Mouse (Mus musculus) lung, postnatal 4 days (tissue): Measurements from ENCODE around the gene Sema5a.

Source experiments
- DNase-seq, 2 experiments: peaks; one replicate each; pipeline ENCODE4 v3.0.0; 2021

Gene Sema5a

GRCm38 (mm10) chr15:32691021-32691420 is 446.4 kb downstream of the Sema5a start:
- DNase-seq: no peak

- DNase-seq: no peak
These were observed 448.4 kb downstream of the Sema5a start for GRCm38 (mm10) chr15:32693006-32693405.

- no peak for DNase-seq
These were observed 472.8 kb downstream of the Sema5a start for GRCm38 (mm10) chr15:32717298-32717985.

- DNase-seq: peak; percentile 56 to 58
These were observed 473.8 kb downstream of the Sema5a start for GRCm38 (mm10) chr15:32718293-32718963.

- DNase-seq: no peak
These were observed 474.3 kb downstream of the Sema5a start for GRCm38 (mm10) chr15:32718964-32719311.

- DNase-seq: peak in 1 of 2 experiments; percentile 33
These were observed 486.2 kb downstream of the Sema5a start for GRCm38 (mm10) chr15:32730839-32731238.
